Mouse (Mus musculus) mesoderm, embryonic 11.5 days (tissue): Measurements from ENCODE around the gene Nox4.
A peak's percentile ranks its signal among the peaks of the same experiment; 100 is the strongest.

ENCODE experiments used
- DNase-seq: peaks from one replicate; pipeline ENCODE4 v3.0.0-alpha.2; 2012; ENCODE audit warnings: low read depth, low spot score

Nox4 gene

DNA sequence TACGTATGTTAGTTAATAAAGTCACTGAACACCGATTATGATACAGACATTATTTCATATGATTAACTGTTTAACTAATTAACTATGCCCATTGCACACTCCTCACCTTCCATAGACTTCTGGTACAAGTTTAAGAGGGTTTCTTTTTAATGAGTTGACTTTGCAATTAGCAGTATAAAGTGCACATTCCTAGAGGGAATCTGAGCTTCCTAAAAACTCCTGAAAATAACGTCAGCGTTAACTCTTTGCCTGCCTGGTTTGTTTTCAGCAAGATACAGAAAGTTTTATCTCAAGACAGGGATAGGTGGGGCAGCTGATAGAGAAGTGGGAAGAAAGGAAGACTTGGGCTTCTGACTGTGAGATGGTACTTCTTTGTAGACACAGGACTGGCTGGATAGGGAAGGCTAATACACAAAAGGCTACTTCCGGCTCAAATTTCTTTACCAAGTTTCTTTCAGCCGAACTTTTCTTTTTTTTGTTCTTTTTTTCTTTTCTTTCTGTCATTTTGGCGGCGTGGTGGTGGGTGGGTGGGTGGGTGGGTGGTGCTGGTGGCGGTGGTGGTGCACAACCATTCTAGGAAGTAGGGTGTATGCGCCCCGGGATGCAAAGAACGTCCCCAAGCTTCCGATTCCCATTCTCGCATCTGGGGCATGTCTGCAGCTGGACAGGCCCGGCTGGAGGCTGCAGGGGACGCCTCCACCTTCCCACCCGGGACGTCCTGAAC, at the start of gene Nox4:
Gene Nox4, plus strand, starts transcription at position 241 of the 724 bp plus-strand sequence.
- peak; percentile 4 for DNase-seq

GRCm38 (mm10) chr7:87204751-87205150, 41.1 kb upstream of the Nox4 start:
- DNase-seq = no peak

DNA sequence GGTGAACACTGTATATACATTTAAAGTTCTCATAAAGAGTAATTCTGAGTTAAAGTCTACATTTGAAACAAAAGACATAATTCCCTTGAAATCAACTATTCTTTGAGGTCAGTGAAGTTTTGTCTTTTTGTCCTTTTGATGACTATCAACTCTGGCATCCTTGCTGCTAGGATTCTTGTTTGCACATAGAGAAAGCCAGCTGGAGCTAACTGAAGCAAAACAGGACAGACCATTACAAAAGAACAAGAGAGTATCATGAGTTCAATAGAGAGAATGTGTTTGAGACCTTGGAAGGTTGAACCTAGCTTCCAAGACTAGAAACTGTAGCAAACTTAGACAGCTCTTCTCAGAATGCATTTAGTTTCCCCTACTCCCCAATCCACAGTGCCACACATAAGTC, 24.2 kb upstream of the Nox4 start:
- DNase-seq = no peak

DNA sequence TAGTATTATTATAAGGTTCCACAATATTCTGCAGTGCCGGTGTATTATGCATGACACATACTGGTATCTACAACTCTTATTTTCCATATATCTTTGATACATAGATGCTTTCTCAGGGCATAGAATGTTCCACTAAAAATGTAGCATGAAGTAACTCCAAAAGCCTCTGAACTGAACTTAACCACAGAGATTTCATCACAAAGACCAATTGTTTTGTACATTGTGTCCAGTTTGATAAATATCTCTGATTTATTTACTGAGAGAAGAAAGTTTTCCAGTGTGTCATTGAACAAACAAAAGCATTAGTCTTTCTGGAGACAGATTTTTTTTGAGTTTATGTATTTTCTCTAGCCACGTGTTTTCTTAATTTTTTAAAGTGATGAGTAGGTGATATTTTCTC, 23.1 kb upstream of the Nox4 start:
- DNase-seq = no peak

GRCm38 (mm10) chr7:87225617-87226016, 20.3 kb upstream of the Nox4 start:
- DNase-seq = no peak

DNA sequence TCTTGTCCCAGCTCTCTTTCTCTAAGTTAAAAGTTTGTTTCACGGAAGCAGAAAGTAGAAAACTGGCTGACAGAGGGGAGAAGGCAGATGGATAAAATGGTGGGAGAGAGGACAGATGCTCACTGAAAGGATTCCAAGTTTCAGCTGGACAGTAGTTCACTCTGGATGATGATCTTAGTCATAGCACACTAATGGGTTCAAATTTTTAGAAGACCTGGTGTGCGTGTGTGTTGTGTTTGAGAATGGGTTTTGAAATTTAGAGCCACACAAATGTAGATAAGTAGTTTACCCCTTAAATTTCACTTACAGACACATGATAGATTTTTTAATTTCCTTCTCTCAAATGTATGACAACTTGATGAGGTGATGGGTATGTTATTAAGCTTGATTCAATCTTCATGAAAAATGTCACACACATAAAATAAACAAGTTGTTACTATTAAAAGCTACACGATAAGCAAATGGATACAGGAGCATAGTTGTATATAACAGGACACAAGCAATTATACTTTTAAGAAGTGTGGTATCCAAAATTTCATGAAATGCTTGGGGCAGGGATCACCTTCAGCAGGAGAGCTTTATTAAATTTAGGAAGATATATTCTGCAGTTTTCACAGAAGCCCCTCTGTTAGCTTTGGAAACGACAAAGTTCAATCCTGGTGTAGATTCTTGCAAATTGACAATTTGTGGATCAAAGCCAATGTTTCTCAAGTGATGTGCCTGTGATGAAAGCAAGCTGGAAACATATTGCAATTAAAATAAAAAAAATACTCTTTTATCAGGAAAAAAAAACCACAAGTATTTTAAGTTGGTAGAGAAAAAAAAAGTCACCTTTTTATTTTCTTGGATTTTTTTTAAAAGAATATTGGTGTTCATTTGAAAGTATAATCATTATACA, 18.6 kb upstream of the Nox4 start:
- no peak for DNase-seq

DNA sequence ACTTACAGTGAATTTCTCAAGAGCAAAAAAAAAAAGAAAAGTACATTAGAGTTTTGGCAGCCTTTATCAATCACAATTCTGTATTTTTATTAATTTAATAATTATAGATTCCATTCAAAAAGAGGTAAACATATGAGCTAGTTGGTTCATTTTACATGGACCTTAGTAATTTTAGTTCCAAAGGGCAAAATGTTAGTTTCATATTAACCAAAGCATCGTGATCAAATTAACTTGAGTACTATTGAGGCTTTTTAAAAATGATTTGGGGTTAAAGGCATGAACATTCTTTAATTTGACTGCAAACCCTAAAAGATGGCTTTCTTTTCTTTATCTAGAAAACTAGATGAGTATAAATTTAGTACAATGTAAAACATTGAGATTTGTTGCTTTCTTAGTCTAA, 16.4 kb upstream of the Nox4 start:
- DNase-seq = no peak

GRCm38 (mm10) chr7:87241139-87241538, 4.8 kb upstream of the Nox4 start:
- DNase-seq = peak; percentile 23

DNA sequence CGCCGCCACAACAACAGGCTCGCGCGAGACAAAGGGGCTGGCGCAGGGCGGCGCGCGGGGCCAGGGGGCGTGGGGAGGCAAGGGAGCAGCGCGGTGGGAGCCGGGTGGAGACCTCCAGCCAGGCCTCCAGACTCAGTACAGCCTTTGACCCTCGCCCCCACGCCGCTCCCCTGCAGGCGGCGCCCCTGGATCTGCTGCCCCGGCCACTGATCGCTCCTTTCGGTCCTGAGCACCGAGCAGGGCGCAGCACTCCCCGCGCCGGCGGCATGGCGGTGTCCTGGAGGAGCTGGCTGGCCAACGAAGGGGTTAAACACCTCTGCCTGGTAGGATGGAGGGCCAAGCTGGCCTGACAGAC, 661 bp downstream of the Nox4 start:
- peak; percentile 52 for DNase-seq

DNA sequence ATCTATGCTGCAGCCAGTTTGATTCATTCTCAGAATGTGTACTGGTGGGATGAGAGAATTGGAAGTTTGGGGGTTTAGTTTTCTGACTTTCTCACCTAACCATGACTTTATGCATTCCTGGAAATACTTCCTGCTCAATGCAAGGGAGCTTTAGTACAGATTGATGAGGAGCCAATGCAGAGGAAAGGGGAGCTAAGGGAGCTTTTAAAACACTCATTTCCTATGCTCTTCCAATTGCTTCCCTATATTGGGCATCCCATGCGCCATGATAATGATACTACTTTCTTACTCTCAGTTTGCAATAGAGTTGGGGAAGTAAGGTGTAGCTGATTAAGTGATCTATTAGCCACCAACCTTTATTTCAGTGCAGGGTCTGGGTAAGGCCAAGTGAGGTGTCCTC, 1.0 kb downstream of the Nox4 start:
- DNase-seq = no peak

DNA sequence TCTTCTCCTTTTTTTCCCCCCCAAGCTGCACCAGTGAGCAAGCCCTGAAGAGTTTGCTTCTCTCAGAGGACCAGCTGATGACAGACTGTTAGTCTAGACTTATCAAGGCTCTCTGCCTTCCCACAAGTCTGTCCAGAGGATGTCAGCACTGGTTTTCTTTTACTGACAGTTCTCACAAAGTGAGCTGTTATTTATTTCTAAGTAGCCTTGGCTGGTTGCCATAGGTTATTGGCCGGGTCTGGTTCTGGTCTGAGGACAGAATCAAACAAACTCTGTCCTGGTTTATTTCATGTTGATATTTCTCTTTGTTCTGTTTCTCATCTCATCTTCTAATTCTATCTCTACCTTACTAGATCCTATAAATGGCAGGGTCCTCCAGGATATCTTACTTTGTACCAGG, 2.0 kb downstream of the Nox4 start:
- DNase-seq = no peak

DNA sequence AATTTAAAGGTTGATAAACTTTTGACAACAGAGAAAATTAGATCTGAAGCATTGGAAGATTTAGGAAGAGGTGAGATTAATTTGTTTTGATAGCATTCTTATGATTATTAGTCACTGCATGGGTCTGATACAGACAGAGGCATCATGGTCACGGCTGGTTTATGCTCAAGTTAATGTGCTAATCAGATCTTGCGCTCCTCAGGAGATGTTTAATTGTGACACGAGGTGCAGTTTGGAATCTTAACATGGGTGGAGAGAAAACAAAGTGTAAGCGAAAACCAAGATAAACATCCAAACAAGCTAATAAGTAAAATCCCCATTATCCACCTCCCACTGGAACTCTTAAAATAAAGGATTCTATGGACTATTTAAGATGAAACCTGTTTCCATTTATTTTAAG, 6.2 kb downstream of the Nox4 start:
- no peak for DNase-seq

- DNase-seq = peak; percentile 34
These were observed 31.3 kb downstream of the Nox4 start for GRCm38 (mm10) chr7:87277225-87277624.

GRCm38 (mm10) chr7:87303726-87304315, 57.9 kb downstream of the Nox4 start:
- no peak for DNase-seq

DNA sequence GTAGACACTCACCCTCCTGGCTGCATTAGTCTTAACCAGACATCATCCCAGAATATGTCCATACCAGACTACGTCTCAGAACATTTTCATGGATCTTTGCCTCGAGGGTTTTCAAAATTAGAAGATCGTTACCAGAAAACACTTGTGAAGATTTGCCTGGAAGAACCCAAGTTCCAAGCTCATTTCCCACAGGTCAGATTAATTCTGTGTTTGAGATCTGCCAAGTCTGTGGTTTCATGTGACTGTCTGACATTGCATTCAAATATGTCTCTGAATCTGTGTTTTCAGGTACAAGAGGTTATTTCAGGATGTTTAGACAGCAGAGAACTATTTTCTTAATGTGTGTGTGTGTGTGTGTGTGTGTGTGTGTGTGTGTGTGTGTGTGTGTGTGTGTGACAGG, 75.7 kb downstream of the Nox4 start:
- no peak for DNase-seq

- DNase-seq = no peak
These were observed 76.2 kb downstream of the Nox4 start for GRCm38 (mm10) chr7:87322085-87322484.

DNA sequence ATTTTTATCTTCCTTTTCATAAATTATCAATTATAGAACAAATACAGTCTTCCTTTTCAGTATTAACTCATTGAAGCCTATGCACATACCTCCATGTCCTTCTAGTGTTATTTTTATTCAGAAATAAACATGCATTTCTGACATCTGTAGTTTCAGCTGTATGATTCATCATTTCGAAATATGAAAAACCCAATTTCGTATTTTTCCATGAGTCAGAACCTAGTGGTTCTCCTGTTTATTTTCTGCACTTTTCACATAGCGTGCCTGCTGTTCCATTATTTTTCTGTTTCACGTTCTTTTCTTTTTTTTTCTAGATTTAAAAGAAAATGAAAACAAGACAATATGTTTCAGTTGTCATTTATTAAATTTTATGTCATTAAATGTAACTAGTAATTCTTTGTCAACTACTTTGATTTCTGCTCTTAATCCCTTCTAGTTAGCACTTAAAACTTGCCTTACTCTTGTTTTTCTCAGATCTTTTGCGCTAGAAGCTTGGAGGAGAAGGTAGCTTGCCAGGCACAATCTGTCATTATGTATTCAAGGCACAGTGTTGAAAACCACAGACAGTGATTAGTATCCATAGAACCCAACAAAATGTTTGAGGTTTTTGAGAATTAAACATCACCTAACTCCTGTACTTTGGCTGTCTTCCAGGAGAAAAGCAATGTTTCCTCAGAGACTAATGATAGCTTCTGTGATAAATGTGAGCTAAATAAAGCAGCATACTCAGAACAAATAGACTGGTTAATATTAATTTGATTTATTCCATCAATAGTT, 85.1 kb downstream of the Nox4 start:
- no peak for DNase-seq

DNA sequence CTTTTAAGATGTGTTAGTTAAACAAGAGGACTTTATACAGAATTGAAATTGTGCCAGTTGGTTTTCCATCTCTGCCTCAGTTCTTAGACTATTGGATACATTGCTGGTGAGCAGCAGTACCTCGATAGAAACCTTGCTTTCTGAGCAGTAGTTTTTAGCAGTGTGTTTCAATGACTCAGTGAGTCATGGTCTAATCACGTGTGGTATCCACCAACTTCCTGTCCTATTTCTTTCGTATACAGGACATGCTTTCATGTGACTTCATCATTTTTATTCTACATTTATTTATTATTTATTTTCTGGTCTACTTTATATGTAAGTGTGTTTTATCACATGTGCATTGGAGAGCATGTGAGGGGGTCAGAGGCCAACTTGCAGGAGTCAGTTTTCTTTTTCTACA, 99.7 kb downstream of the Nox4 start:
- no peak for DNase-seq

DNA sequence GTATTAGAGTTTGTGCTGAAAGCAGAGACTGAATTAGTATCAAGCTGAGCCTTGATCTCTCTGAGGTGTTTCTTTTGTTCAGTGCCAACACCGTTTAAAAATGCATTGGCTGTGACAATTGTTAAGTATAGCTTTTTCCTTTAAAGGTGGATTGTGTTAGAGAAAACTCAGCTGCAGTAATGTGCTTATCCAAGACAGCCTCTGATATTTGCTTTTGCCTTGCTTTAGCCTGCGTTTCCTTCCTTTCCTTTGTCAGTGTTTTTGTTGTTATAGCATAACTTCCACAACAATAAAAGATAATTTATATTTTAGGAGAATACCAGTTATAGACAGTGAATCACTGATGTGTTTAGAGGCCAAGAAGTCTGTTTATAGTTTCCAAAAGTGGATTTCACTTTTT, 106.9 kb downstream of the Nox4 start:
- DNase-seq = no peak

GRCm38 (mm10) chr7:87367834-87368233, 121.9 kb downstream of the Nox4 start:
- no peak for DNase-seq

DNA sequence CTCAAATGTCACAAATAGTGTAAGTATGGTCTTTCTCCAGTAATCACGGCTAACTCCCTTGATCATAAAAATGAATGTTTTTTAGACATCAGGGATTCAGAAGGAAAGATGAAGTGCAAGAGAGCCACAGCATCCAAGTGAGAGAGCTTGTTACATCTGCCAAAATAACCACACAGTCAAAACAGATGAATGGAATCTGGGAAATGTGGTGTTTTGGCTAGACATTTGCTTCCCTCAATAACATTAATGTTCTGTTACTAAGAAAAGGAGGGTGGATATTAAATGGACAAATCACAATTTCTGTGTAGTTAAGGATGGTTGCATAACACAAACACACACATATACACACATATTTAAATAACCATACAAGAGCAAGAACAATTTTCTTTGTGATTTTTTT, 123.2 kb downstream of the Nox4 start:
- no peak for DNase-seq

DNA sequence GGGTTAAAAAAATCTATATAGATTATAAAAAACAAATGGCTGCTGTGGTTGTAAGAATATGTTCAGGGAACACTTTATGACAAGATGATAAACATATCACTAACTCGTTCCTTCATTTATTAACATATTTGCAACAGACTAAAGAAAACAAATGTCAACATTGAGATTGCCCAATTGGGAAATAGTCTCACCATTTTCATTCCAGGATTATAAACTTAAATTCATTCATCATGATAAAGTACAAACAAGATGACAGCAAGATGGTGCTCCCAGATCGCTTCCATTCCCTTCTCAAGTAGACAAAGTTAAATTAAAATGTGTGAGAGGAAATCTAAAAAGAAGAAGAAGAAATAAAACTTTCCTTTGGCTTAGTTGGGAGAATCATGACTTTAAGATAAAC, 124.9 kb downstream of the Nox4 start:
- no peak for DNase-seq
